In genomic region chr12:53014539-53014938, GRCm38 (mm10) we compare ENCODE assay signal across 34 mouse cellular contexts.
"Had no signal": no experiment of that assay in that cellular context is flagged by ENCODE, and none has a peak within 500 bp of the region (broad histone marks: within the 10 kb centered on the region; RNA-seq: fewer than 3 reads in every experiment).

No protein-coding gene starts in this region.

- H3K9me3 ChIP-seq: heart, embryonic 12.5 days; heart, embryonic 13.5 days; heart, embryonic 15.5 days; hindbrain, embryonic 10.5 days; hindbrain, embryonic 12.5 days; hindbrain, embryonic 13.5 days; hindbrain, embryonic 15.5 days; intestine, embryonic 15.5 days; kidney, embryonic 15.5 days had no signal

- H3K4me2 ChIP-seq: heart, embryonic 12.5 days; heart, embryonic 13.5 days; heart, embryonic 15.5 days; hindbrain, embryonic 12.5 days; hindbrain, embryonic 13.5 days; hindbrain, embryonic 14.5 days; hindbrain, embryonic 15.5 days; intestine, embryonic 15.5 days; kidney, embryonic 15.5 days had no signal

- DNase-seq: heart, postnatal 10 days; heart, postnatal 14 days; heart, postnatal 36 days; heart, postnatal 4 days; kidney, adult 11 months; kidney, adult 18-20 months; kidney, adult 2 months; kidney, adult 8-10 months; kidney, adult 9 months; kidney, postnatal 10 days; kidney, postnatal 14 days; kidney, postnatal 25 days; kidney, postnatal 36 days; kidney, postnatal 4 days; layer of hippocampus, adult 9-11 months; layer of hippocampus, postnatal 36 days had no signal

- H3K36me3 ChIP-seq: heart, embryonic 12.5 days; hindbrain, embryonic 10.5 days; intestine, embryonic 15.5 days; kidney, embryonic 15.5 days had no signal

- H3K4me1 ChIP-seq: heart, embryonic 12.5 days; heart, embryonic 13.5 days; heart, embryonic 15.5 days; hindbrain, embryonic 15.5 days; intestine, embryonic 15.5 days had no signal

- H3K4me3 ChIP-seq: heart, embryonic 12.5 days; heart, embryonic 13.5 days; heart, embryonic 15.5 days; hindbrain, embryonic 10.5 days; hindbrain, embryonic 12.5 days; hindbrain, embryonic 13.5 days; hindbrain, embryonic 15.5 days; intestine, embryonic 15.5 days; kidney, embryonic 15.5 days; layer of hippocampus, adult 2 months; left cerebral cortex, adult 2 months had no signal

- H3K27ac ChIP-seq: heart, embryonic 13.5 days; heart, embryonic 15.5 days; hindbrain, embryonic 10.5 days; hindbrain, embryonic 12.5 days; hindbrain, embryonic 13.5 days; hindbrain, embryonic 14.5 days; hindbrain, embryonic 15.5 days; hindbrain, postnatal 0 days; intestine, embryonic 15.5 days; kidney, embryonic 15.5 days; kidney, postnatal 0 days; layer of hippocampus, adult 2 months; left cerebral cortex, adult 2 months had no signal

- ATAC-seq: hindbrain, embryonic 16.5 days; hindbrain, postnatal 0 days; inflammation-experienced regulatory T-cells, adult 6 months; intestine, embryonic 15.5 days; intestine, embryonic 16.5 days; intestine, postnatal 0 days had no signal

- H3K9ac ChIP-seq: heart, embryonic 12.5 days; heart, embryonic 13.5 days; heart, embryonic 15.5 days; hindbrain, embryonic 12.5 days; hindbrain, embryonic 13.5 days; hindbrain, embryonic 14.5 days; hindbrain, embryonic 15.5 days; intestine, embryonic 15.5 days; kidney, embryonic 15.5 days had no signal

- H3K27me3 ChIP-seq: heart, embryonic 12.5 days; heart, embryonic 13.5 days; heart, embryonic 15.5 days; hindbrain, embryonic 12.5 days; hindbrain, embryonic 13.5 days; hindbrain, embryonic 15.5 days; intestine, embryonic 15.5 days; kidney, embryonic 15.5 days had no signal
